Mouse (Mus musculus): ENCODE measurements around the gene Tmod1. TPM values are rescaled to one million over a fixed set of nuclear protein-coding genes. Genes with fewer than 3 reads are reported as not detected.

Tmod1 gene
- total RNA-seq, 2 experiments from 2014 or later, result 272 to 278 TPM

DNA sequence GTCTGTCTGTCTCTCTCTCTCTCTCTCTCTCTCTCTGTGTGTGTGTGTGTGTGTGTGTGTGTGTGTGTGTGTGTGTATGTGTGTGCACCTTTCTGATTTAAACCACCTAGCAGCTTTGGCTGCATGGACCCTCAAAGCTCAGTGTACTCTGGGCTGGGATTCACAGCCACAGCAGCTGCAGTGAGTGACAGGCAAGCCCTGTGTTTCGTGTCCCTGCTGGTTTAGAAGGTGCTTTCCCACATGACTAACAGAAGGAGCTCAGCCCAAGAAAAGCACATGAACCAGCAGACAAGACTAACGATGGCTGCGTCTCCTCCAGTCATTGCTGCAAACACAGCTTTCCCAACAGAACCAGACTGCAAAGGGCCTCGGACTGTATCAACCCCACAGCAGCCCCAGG, 9.2 kb downstream of the Tmod1 start:
- no peak for DNase-seq
- intact Hi-C loops (cut with DNase I), result no loop called here

DNA sequence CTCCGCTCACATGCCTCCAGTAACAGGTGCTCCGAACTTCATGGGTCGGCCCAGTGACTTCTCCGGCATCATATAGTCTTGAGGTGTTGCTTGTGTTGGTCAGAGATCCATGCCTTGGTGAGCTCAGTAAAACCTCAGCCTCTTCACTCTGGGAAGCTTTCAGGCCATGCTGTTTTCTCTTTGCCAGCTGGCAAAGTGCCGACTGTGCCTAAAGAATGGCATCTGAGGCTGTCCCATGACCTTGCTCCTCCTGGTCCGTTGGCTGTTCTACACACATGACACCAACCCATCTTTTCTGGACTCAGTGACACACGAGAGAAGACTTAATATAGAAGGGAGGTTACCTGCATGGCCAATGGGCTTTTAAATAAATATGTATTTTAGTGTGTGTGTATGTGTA, 9.7 kb downstream of the Tmod1 start:
- no peak for DNase-seq
- intact Hi-C loops (cut with DNase I), result no loop called here

DNA sequence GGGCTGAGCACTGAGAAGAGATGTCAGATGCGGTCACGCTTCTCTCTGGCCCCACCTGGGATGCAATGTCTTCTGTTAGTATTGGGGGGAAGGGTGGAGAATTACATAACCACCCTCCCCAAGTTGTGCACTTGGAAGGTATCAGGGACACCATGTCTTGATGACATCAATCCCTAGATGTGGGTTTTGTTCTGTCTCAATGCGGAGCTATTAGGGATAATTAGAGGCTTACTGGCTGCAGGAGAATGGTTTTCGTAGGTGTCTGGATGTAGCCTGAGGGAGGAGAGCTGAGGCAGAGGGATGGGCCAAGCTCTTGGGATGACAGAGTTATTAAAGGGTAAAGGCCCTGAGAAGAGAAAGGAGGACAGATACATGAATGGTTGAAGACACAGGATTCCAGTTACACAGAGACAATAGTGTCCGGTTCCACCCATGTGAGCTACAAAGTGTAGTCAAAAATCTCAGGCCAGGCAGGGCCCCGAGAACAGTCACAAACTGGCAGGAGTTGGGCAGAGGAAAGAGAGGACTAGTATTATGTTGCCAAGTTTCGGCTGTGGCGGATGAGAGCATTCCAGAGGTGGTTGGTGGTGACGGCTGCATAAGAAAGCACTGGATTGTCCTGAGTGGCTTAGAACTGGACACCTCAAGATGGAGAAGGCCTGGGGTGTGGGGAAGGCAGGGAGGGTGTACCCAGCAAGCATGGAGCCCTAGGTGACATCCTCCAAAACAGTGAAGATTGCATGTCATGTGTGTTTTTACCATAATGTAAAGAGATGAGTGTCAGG, 14.8 kb downstream of the Tmod1 start:
- DNase-seq, result no peak
- intact Hi-C loops (cut with DNase I), result no loop called here

DNA sequence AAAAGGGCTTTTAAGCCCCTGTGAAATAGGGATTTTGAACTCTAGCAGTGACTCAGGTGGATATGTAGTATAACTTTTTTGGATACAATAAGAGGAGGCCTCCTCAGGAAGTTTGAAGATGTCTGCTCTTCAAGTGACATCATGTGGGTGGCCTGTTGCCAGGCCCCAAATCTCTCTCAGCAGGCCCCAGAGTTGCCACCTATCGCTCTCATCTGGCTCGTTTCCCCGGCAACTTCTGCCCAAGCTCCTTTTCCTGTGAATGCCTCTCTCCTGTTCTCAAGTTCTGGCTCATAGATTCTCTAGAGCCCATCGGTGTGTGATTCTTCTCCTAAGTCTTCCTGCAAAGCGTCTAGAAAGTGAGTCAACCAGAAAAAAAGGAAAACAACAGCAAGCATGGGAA, 17.4 kb downstream of the Tmod1 start:
- intact Hi-C loops (cut with DNase I), result no loop called here
- no peak for DNase-seq

DNA sequence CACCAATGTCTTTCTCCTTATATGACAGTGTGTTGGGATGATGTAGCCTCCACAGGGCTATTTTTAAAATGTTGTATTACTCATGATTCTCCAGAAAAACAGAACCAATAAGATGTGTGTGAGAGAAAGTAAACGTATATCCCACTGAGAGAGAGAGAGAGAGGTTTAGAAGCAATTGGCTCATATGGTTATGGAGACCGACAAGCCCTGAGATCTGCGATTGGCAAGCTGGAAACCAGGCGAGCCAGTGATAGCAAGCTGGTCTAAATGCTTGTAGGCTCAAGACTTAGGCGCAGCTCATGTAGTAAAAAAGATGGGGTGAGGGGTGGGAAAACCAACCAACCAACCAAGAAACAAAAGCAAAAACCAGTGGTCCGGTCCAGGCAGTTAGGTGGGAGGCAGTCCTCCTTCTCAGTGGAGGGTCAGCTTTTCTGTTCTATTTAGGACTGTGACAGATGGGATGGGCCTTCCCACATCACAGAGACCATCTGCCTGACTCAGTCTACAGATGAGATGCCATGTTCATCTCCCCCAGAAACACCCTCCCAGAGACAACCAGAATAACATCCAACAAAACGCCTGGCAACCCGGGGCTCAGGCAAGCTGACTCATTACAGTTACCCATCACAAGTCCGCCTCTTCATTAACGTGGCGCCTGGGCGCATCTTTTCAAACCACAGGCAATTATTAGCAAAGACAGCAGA, 22.7 kb downstream of the Tmod1 start:
- intact Hi-C loops (cut with DNase I), result no loop called here
- DNase-seq, result no peak

DNA sequence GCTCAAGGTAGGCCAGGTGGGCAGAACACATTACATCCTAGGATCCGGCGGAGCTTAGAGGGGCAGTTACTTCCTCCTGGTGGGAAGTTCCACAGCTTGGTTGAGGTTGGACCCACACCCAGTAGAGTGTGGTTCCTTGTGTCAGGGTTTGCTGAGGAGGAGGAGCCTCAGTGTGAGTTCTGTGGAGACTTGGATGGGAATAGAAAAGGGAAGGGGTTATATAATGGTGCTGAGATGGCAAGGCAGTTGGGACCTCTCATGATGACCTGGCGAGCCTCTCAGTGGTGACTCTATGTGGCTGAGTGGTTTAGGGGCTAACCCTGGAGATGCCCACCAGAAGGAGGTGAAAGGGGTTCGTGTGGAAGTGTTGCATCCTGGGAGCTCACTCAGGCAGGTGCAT, 25.1 kb downstream of the Tmod1 start:
- intact Hi-C loops (cut with DNase I), result loop anchor here (2.0 kb wide), 1 partner anchor 23 kb away; no protein-coding TSS in a partner anchor
- DNase-seq, result no peak

DNA sequence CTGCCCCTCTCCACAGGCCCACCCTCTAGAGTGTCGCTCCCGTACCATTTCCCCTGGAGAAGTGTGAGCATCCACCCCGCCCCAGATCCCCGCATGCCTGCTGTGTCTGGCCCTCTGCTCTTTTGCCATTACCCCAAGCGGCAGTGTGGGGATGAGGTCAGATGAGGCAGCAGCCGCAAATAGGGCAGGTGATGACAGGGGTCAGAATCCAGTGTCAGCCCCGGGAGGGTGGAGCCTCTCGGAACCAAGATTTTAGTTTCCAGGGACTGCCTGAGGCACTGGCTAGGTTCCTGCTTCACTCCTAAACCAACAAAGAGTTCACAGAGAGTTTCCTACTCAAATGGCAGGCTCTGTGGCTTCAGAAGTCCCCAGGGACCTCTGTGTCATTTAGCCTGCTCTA, 25.5 kb downstream of the Tmod1 start:
- peak in 1 of 2 experiments; percentile 41 for DNase-seq
- intact Hi-C loops (cut with DNase I), result loop anchor here (2.0 kb wide), 1 partner anchor 23 kb away; no protein-coding TSS in a partner anchor

DNA sequence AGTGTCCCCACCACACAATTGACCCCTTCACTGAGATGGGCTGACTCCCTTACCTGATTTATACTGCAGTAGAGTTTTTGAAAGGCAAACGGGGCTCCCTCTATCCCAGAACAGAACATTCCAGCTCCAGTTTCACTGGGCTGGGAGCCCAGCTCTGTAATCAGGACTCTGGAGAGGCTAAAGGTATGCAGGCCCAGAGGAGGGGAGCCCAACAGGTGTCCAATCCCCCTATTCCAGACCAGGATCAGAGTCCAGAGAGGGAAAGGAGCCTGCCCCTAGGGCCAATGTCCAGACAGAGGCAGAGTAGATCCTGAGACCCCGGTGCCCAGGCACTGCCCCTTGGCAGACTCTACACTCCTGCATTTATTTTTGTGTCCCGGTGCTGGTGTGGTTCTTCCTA, 26.2 kb downstream of the Tmod1 start:
- peak in 1 of 2 experiments; percentile 55 for DNase-seq
- intact Hi-C loops (cut with DNase I), result loop anchor here (2.0 kb wide), 1 partner anchor 24 kb away; no protein-coding TSS in a partner anchor

DNA sequence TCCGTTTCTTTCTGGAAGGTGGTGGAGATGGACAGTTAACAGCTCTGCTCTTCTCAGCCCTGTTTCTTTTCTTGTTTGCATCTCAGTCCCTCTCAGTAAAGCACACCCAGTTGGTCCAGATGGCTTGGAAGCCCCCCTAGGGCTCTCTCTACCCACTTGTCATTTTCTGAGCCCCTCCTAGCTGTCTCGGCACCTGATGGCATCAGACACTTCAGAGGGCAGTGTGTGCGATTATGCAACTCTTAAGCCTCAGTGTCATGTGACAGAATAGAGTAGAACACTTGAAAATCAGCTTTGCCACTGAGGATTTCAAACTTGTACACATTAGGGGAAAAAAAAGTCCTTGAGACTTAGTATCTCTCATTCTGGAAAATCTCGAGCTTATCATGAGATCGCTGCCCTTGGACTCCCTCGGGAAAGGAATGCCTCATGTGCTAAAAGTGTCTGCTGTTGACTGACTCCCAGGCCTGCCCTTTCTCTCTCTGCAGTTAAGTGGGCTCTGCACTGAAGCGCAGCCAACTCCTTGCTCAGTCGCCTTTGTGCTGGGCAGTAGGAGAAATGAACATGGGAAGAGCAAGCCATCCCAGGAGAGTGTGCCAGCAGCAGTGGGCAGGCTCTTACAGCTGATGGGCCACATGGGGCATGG, 27.1 kb downstream of the Tmod1 start:
- DNase-seq, result peak in 1 of 2 experiments; percentile 26
- intact Hi-C loops (cut with DNase I), result loop anchor here (2.0 kb wide), 1 partner anchor 25 kb away; no protein-coding TSS in a partner anchor

DNA sequence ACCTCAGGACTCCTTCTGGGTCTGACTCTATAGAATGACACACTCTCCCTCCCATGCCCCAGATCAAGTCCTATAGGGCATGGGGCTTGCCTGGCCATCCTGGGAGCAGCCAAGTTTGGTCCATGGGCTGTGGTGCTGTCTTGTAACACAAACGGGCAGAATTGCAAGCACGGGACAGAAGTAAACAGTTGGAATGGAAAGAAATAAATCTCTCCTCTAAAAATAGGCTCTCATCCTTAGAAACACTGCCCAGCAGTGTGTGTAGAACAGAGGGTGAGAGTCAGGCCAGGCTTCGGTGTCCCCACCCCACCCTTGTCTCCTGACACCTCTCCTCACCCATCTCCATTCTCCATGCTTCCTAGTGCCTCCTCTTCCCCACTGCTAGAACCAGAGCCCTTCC, 29.3 kb downstream of the Tmod1 start:
- intact Hi-C loops (cut with DNase I), result no loop called here
- no peak for DNase-seq

DNA sequence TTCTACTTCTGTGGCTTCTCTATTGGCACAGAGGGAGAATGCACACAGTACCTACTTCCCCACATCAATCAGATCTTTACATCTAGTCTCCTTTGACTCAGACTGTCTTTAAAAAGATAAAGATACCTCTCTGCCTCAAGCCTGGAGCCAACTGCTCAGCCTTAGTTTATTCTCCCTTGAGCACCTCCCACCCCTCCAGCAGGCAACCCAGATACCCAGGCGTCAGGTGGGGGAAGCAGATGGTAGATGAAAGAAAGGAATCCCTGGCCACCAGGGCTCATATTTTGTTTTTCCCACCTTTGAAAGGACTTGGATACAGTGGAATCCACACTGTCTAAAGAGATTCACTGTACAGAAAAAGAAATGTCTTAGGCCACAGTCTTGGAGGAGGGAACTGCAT, 29.8 kb downstream of the Tmod1 start:
- intact Hi-C loops (cut with DNase I), result no loop called here
- no peak for DNase-seq

DNA sequence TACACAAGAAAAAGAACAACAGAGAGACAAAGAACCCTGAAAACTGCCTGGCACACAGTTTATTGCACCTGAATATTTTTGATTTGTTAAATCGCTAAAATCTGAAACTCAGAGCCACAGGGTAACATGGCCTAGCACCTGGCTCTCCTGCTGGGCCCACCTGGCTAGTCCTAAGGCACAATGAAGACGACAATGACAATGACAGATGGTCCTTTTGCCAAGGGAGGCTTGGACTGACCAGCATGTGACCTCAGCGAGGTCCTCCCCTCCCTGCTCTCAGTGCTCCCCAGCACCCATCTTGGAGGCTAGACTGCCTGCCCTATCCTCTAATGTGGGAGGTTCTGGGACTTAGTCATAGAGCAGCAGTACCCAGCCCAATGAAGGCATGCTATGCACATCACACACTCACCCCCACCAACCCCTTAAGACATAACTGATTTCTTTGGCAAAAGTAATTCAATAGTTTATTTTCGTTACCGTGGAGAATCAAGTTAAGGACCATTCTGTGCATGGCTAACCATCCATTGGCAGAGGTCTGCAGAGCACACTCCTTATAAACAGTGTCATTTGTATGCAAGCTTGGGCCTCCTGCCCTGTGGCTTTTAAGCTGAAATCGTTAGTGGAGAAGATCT, 31.2 kb downstream of the Tmod1 start:
- intact Hi-C loops (cut with DNase I), result no loop called here

DNA sequence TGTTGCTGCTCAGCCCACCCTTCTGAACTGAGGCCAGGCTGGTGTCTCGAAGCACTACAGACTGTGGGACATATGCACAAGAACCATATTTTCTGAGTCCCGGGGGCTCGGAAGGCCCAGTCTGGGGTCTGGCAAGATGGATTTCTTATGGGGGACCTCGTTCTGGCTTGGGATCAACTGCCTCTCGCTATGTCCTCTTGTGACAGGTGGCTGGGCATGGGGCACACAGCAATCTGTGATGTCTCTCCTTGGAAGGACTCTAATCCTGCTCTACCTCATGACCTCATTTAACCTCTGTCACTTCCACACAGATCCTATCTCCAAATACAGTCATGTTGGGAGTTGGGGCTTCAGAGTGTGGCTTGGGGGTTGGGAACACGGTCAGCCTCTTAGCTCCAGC, 33.9 kb downstream of the Tmod1 start:
- intact Hi-C loops (cut with DNase I), result no loop called here
- DNase-seq, result no peak

More for the DNA sequence above, 31.2 kb downstream of the Tmod1 start:
- DNase-seq, result no peak

DNA sequence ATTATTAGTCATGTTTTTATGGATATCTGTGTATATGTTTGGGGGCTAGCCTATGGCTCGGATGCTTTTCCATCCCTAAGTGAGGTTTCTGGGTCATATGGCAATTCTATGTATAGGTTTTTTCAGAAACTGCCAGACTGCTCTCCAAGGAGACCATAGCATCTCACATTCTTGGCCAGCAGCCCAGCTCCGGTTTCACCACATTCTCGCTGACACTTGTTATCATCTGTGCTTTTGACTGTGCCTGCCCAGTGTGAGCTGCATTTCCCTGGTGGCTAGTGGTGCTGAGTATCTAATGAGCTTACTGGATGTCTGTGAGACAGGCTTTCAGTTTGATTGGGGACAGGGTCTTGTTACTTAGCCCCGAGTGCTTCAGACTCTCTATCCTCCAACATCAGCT, 35.0 kb downstream of the Tmod1 start:
- DNase-seq, result peak; percentile 47 to 53
- intact Hi-C loops (cut with DNase I), result no loop called here

DNA sequence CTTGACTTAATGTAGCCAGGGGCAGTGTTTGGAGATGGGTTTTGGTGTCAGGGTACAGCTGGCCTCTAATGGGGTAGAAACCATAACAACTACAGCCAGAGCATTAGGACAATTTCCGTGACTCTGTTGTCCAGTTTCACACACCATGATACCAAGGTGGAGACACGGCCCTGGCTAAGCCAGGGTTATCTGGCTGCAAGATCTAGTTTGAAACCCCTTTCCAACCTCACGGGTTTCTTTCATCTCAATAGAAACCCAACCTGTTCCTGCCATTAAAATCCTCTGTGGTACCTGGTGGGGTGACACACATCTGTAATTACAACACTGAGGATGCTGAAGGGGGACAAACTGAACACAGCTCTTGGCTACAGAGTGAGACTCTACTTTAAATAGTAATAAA, 36.9 kb downstream of the Tmod1 start:
- intact Hi-C loops (cut with DNase I), result no loop called here
- no peak for DNase-seq

DNA sequence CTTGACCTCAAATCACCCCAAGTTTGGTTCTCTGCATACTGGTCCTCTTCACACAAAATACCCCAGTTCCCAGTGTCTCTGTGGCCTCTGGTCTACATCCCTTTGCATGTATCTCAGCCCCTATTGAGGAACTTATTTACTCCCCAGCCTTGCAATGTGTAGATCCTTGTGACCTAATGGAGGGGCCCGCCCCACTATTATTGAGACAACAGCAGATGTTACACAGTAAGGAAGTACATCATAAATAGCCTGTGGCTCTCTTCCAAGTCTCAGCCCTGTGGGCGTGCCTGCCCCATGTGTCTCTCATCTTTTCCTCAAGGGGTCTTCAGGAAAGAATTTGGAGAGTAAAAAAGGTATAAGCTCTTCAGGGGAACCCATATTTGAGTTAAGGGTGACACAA, 38.2 kb downstream of the Tmod1 start:
- intact Hi-C loops (cut with DNase I), result no loop called here
- DNase-seq, result no peak

DNA sequence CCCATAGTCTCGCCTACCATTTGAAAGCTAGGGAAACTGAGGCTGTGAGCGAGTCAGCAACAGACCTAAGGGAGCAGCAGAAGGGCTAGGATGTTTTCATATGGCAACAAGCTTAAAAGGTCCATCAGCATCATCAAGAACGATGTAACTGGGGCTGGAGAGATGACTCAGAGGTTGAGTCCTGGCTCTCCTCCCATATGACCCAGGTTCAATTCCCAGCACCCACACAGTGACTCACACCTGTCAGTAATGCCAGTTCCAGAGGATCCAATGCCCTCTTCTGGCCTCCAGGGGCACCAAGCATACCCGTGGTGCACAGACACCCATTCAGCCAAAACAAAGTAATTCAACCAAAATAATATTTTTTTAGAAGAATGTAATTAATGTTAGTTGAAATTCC, 41.5 kb downstream of the Tmod1 start:
- DNase-seq, result no peak
- intact Hi-C loops (cut with DNase I), result no loop called here

DNA sequence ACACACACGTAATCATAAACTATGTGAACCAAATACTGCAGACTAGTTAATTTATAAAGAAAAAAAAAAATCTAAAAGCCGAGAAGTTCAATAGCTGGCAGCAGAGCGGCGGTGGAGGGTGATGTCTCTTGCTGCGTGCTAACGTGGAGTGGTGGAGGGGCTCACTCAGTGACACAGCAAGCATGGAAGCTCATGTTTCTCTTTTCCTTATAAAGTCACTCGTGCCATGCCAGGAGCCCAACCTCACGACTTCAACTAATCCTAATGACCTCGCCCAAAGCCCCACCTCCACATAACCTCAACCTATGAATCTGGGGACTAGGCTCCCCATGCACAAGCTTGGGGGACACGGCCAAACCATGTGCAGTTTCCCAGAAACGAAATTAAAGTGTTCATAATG, 43.8 kb downstream of the Tmod1 start:
- no peak for DNase-seq
- intact Hi-C loops (cut with DNase I), result no loop called here

DNA sequence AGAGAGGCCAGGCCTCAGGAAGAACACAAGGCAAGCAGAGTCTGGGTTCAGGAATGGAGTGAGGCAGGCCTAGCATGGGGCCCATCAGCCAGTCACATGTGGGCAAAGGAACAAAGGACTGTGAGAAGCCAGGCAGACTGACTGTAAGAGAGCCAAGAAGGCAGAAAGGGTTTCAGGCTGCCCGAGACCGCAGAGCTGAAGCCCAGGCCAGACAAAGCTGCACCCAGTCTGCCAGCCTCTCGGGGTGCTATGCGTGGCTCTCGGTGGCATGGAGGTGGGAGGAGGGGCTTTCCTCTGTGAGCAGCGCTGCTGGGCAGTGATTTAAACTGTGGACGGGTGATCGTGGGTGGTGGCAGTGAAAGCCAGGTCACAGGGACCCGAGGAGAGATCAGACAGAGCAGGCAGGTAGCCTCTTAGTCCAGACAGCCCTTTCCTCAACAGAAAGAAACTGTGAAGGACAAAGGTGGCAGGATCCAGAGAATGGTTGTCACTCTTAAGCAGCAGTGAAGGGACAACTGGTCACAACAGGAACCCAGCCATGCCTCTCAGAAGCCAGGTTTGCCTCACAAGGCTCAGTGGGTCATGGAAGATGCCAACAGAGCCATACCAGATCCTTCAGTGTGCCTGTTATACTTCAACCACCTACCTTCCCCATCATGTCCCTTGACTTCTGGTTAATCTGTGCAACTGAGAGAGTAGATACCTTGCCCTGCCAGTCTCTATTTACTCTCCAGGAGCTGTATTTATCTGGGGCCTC, 45.9 kb downstream of the Tmod1 start:
- intact Hi-C loops (cut with DNase I), result loop anchor here (5.0 kb wide), 1 partner anchor 42 kb away; no protein-coding TSS in a partner anchor
- DNase-seq, result no peak

DNA sequence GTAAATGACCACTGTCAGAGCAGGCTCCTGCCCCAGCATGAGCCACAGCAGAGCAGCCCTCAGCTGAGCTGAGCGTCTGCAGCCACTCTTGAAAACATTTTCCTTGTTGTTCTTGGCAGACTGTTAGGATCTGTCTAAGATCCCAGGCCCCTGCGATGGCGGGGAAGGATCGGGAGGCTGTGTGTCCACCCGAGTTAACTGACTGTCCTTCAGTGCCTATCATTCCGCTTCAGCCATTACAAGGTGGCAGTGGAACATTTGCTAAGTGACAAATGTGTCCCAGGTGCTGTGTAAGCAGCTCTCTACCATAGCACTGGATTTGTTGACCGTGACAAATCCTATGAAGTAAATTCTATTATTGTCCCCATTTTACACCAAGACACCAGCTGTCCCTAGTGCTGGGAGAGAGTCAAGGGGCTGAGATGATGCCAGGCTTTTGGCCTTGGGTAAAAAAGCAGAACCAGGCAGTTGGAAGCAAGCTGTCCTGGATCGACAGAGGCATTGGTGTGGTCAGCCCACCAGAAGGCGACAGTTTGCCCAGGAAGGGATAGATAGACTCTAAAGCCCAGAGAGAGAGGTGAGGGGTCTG, 46.6 kb downstream of the Tmod1 start:
- DNase-seq, result peak in 1 of 2 experiments; percentile 41
- intact Hi-C loops (cut with DNase I), result loop anchor here (5.0 kb wide), 1 partner anchor 43 kb away; no protein-coding TSS in a partner anchor
